Mouse (Mus musculus) hindbrain, embryonic 12.5 days (tissue): Measurements from ENCODE around the gene Olfr599. TPM values are rescaled to one million over a fixed set of nuclear protein-coding genes. Genes with fewer than 3 reads are reported as not detected.
"Not testable (repeated sequence)": the region's sequence is repeated elsewhere in the genome, so short reads cannot be mapped to it uniquely, and the experiment has no call there.

Experiments
- ATAC-seq: fragments of 200-750 bp; cut with Nextera tagmentation; 2 replicates; pipeline ENCODE4 v1.8.0; 2017; ENCODE audit warnings: moderate TSS enrichment; ENCODE audit not compliant: low FRiP score
- H3K27ac ChIP-seq: fragments of 300-500 bp; sonication (generic); 2 replicates; pipeline ENCODE4 v1.5.1; 2016; ENCODE audit warnings: mild to moderate bottlenecking
- H3K27me3 ChIP-seq: fragments of 300-500 bp; sonication (generic); 2 replicates; pipeline ENCODE4 v1.6.1; 2016; ENCODE audit warnings: mild to moderate bottlenecking
- H3K36me3 ChIP-seq: fragments of 300-500 bp; sonication (generic); 2 replicates; pipeline ENCODE4 v1.6.1; 2016; ENCODE audit warnings: mild to moderate bottlenecking
- H3K4me1 ChIP-seq: fragments of 300-500 bp; sonication (generic); 2 replicates; pipeline ENCODE4 v1.6.1; 2016
- H3K4me2 ChIP-seq: fragments of 300-500 bp; sonication (generic); replicated peaks from 2 replicates; pipeline ENCODE4 v1.6.1; 2016; ENCODE audit warnings: mild to moderate bottlenecking
- H3K4me3 ChIP-seq: fragments of 300-500 bp; sonication (generic); 2 replicates; pipeline ENCODE4 v1.5.1; 2016; ENCODE audit warnings: mild to moderate bottlenecking
- H3K9ac ChIP-seq: fragments of 300-500 bp; sonication (generic); 2 replicates; pipeline ENCODE4 v1.6.1; 2016; ENCODE audit warnings: mild to moderate bottlenecking, moderate library complexity
- H3K9me3 ChIP-seq: fragments of 300-500 bp; sonication (generic); replicated peaks from 2 replicates; pipeline ENCODE4 v1.6.1; 2016; ENCODE audit warnings: mild to moderate bottlenecking
- WGBS: fragments of 180-500 bp; shearing (Covaris S2); methylation state at CpG from one replicate; pipeline ENCODE4 v1.1.7; 2016; 5-methylcytosine and 5-hydroxymethylcytosine counted together
- polyA plus RNA-seq: library from polyadenylated mRNA; unstranded; fragments of >200 nt; fragmentation: Nextera tagmentation; extraction: Ambion mirVana; gene quantifications from 2 replicates; pipeline ENCODE4 v1.2.1, GENCODE M21; 2016

The Olfr599 gene
- not detected in 2 replicates for polyA plus RNA-seq

GRCm38 (mm10) chr7:103335617-103336016, at the start of gene Olfr599:
TSS of gene Olfr599 (plus strand) at chr7:103335917.
- Histone ChIP-seq H3K27me3 (no peaks in the 10 kb centered on the region), H3K4me3 (no peak within 1 kb of the TSS), H3K36me3 (no peaks in the 10 kb centered on the region), H3K9ac (no peak within 1 kb of the TSS), H3K9me3 (no peaks in the 10 kb centered on the region), H3K4me2 (no peak within 1 kb of the TSS), H3K4me1 (no peaks in the 10 kb centered on the region), H3K27ac (no peak within 1 kb of the TSS)
- WGBS: 88% methylated on average over 1 of the region's 1 CpGs
- ATAC-seq: no peak

- not testable (repeated sequence) for H3K36me3 ChIP-seq, H3K27me3 ChIP-seq, H3K9me3 ChIP-seq, H3K27ac ChIP-seq, H3K4me1 ChIP-seq, H3K4me2 ChIP-seq, H3K4me3 ChIP-seq, ATAC-seq, H3K9ac ChIP-seq
- 93% methylated on average over 2 of the region's 2 CpGs for WGBS
Measured at GRCm38 (mm10) chr7:103305348-103305747, 30.4 kb upstream of the Olfr599 start, which contains the start of gene Olfr596. TSS of gene Olfr596 (plus strand) at chr7:103305648.

- not testable (repeated sequence) for H3K4me2 ChIP-seq, H3K27me3 ChIP-seq, H3K9me3 ChIP-seq, H3K36me3 ChIP-seq, H3K4me1 ChIP-seq, ATAC-seq, H3K27ac ChIP-seq, H3K4me3 ChIP-seq, H3K9ac ChIP-seq
- 86% methylated on average over 2 of the region's 2 CpGs for whole genome bisulfite sequencing
Measured at GRCm38 (mm10) chr7:103316015-103316414, 19.7 kb upstream of the Olfr599 start, which contains the start of gene Olfr597. TSS of gene Olfr597 (plus strand) at chr7:103316315.

- Histone ChIP-seq H3K4me2 (no peak within 1 kb of the TSS), H3K27ac (no peak within 1 kb of the TSS), H3K27me3 (no peaks in the 10 kb centered on the region), H3K9ac (no peak within 1 kb of the TSS), H3K9me3 (no peaks in the 10 kb centered on the region), H3K4me3 (no peak within 1 kb of the TSS), H3K36me3 (no peaks in the 10 kb centered on the region), H3K4me1 (no peaks in the 10 kb centered on the region)
- no peak for ATAC-seq
Measured at GRCm38 (mm10) chr7:103323268-103323667, 12.4 kb upstream of the Olfr599 start, which contains the start of gene Olfr598. TSS of gene Olfr598 (plus strand) at chr7:103323568.

- Histone ChIP-seq H3K27ac (no peak within 1 kb of the TSS), H3K9me3 (no peaks in the 10 kb centered on the region), H3K4me3 (no peak within 1 kb of the TSS), H3K4me2 (no peak within 1 kb of the TSS), H3K36me3 (no peaks in the 10 kb centered on the region), H3K27me3 (no peaks in the 10 kb centered on the region), H3K4me1 (no peaks in the 10 kb centered on the region), H3K9ac (no peak within 1 kb of the TSS)
- ATAC-seq: no peak
Measured at GRCm38 (mm10) chr7:103349569-103349968, 13.9 kb downstream of the Olfr599 start, which contains the start of gene Olfr600. TSS of gene Olfr600 (minus strand) at chr7:103349669.

- WGBS: 97% methylated on average over 1 of the region's 1 CpGs
- no peaks in the 10 kb centered on the region for H3K9me3 ChIP-seq
- H3K27ac ChIP-seq: no peak within 1 kb of the TSS
- no peak within 1 kb of the TSS for H3K9ac ChIP-seq
- no peaks in the 10 kb centered on the region for H3K27me3 ChIP-seq
- H3K4me1 ChIP-seq: no peaks in the 10 kb centered on the region
- no peak within 1 kb of the TSS for H3K4me3 ChIP-seq
- H3K4me2 ChIP-seq: no peak within 1 kb of the TSS
- no peaks in the 10 kb centered on the region for H3K36me3 ChIP-seq
- ATAC-seq: no peak
Measured at GRCm38 (mm10) chr7:103362555-103362954, 26.8 kb downstream of the Olfr599 start, which contains the start of gene Olfr601. TSS of gene Olfr601 (minus strand) at chr7:103362655.

- Histone ChIP-seq H3K4me3 (no peak within 1 kb of the TSS), H3K36me3 (no peaks in the 10 kb centered on the region), H3K9me3 (no peaks in the 10 kb centered on the region), H3K4me1 (no peaks in the 10 kb centered on the region), H3K27ac (no peak within 1 kb of the TSS), H3K27me3 (no peaks in the 10 kb centered on the region), H3K9ac (no peak within 1 kb of the TSS), H3K4me2 (no peak within 1 kb of the TSS)
- no peak for ATAC-seq
Measured at GRCm38 (mm10) chr7:103386077-103386476, 50.4 kb downstream of the Olfr599 start, which contains the start of gene Olfr603. TSS of gene Olfr603 (minus strand) at chr7:103386177.

Other genes starting within 250 kb of the Olfr599 start
- not detected in 2 replicates for gene Olfr585, start 238.2 kb upstream of the Olfr599 start, polyA plus RNA-seq
- gene Olfr586, start 210.3 kb upstream of the Olfr599 start, polyA plus RNA-seq: not detected in 2 replicates
- not detected in 2 replicates for gene Olfr588-ps1, start 195.0 kb upstream of the Olfr599 start, polyA plus RNA-seq
- not detected in 2 replicates for gene Olfr589, start 179.6 kb upstream of the Olfr599 start, polyA plus RNA-seq
- gene Olfr591, start 157.6 kb upstream of the Olfr599 start, polyA plus RNA-seq: not detected in 2 replicates
- gene Olfr592, start 151.1 kb upstream of the Olfr599 start, polyA plus RNA-seq: not detected in 2 replicates
- gene Olfr593, start 124.1 kb upstream of the Olfr599 start, polyA plus RNA-seq: not detected in 2 replicates
- gene Olfr594, start 118.9 kb upstream of the Olfr599 start, polyA plus RNA-seq: not detected in 2 replicates
- not detected in 2 replicates for gene Usp17ld, start 83.4 kb upstream of the Olfr599 start, polyA plus RNA-seq
- gene Olfr596, start 30.3 kb upstream of the Olfr599 start, polyA plus RNA-seq: not detected in 2 replicates
- not detected in 2 replicates for gene Olfr597, start 19.6 kb upstream of the Olfr599 start, polyA plus RNA-seq
- gene Olfr598, start 12.3 kb upstream of the Olfr599 start, polyA plus RNA-seq: not detected in 2 replicates
- not detected in 2 replicates for gene Olfr600, start 13.8 kb downstream of the Olfr599 start, polyA plus RNA-seq
- not detected in 2 replicates for gene Olfr601, start 26.7 kb downstream of the Olfr599 start, polyA plus RNA-seq
- not detected in 2 replicates for gene Olfr603, start 50.3 kb downstream of the Olfr599 start, polyA plus RNA-seq
- not detected in 2 replicates for gene Usp17lc, start 79.2 kb downstream of the Olfr599 start, polyA plus RNA-seq
- gene Olfr605, start 109.5 kb downstream of the Olfr599 start, polyA plus RNA-seq: not detected in 2 replicates
- gene Olfr606, start 113.1 kb downstream of the Olfr599 start, polyA plus RNA-seq: not detected in 2 replicates
- gene Olfr607, start 128.2 kb downstream of the Olfr599 start, polyA plus RNA-seq: not detected in 2 replicates
- not detected in 2 replicates for gene Olfr608, start 134.0 kb downstream of the Olfr599 start, polyA plus RNA-seq
- not detected in 2 replicates for gene Olfr609, start 162.1 kb downstream of the Olfr599 start, polyA plus RNA-seq
- not detected in 2 replicates for gene Olfr610, start 176.2 kb downstream of the Olfr599 start, polyA plus RNA-seq
- not detected in 2 replicates for gene Olfr611, start 184.9 kb downstream of the Olfr599 start, polyA plus RNA-seq
- gene Olfr612, start 206.8 kb downstream of the Olfr599 start, polyA plus RNA-seq: not detected in 2 replicates
- not detected in 2 replicates for gene Olfr613, start 212.2 kb downstream of the Olfr599 start, polyA plus RNA-seq
- not detected in 2 replicates for gene Olfr615, start 220.2 kb downstream of the Olfr599 start, polyA plus RNA-seq
- not detected in 2 replicates for gene Olfr616, start 233.2 kb downstream of the Olfr599 start, polyA plus RNA-seq
- gene Olfr617, start 237.1 kb downstream of the Olfr599 start, polyA plus RNA-seq: not detected in 2 replicates